Mouse (Mus musculus): ENCODE data around the gene Gm11011. TPM values are rescaled to one million over a fixed set of nuclear protein-coding genes. Genes with fewer than 3 reads are reported as not detected.
A peak's percentile ranks its signal among the peaks of the same experiment; 100 is the strongest.
"Not testable (repeated sequence)": the region's sequence is repeated elsewhere in the genome, so short reads cannot be mapped to it uniquely, and the experiment has no call there.

Gene Gm11011
- not detected in 2 replicates for polyA plus RNA-seq (2014; fragmentation: Nextera tagmentation; extraction: Ambion mirVana)

DNA sequence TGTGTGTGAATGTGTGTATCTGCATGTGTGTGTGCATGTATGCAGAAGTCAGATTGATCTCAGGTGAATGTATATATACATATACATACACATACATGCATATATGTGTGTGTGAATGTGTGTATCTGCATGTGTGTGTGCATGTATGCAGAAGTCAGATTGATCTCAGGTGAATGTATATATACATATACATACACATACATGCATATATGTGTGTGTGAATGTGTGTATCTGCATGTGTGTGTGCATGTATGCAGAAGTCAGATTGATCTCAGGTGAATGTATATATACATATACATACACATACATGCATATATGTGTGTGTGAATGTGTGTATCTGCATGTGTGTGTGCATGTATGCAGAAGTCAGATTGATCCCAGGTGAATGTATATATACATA lies at the start of gene Gm11011:
TSS of gene Gm11011 (minus strand) at position 101 of the 400 bp plus-strand sequence.
- not testable (repeated sequence) for DNase-seq (ENCODE audit: low spot score); H3K9ac ChIP-seq (ENCODE audit: low read length); H3K27ac ChIP-seq (replicated peaks; ENCODE audit: low read depth, low read length); H3K9me3 ChIP-seq (ENCODE audit: control insufficient read depth, low read length); H3K27me3 ChIP-seq (ENCODE audit: control insufficient read depth, insufficient read depth, low read length); ATAC-seq (ENCODE audit: insufficient number of reproducible peaks, low FRiP score, low TSS enrichment, low read depth); H3K4me3 ChIP-seq (ENCODE audit: low read depth, low read length); H3K4me2 ChIP-seq (ENCODE audit: low read depth, severe bottlenecking); H3K4me1 ChIP-seq (ENCODE audit: control insufficient read depth, insufficient read depth, low read length); H3K36me3 ChIP-seq (ENCODE audit: control insufficient read depth, insufficient read depth, low read length)

- Histone ChIP-seq H3K9ac (ENCODE audit: low read length) (no peak overlapping the region), H3K27ac (replicated peaks; ENCODE audit: low read depth, low read length) (no peak overlapping the region)
These were observed 48.9 kb upstream of the Gm11011 start for GRCm38 (mm10) chr2:169636414-169636813.

GRCm38 (mm10) chr2:169635428-169635827 lies 47.9 kb upstream of the Gm11011 start:
- no peaks in the 10 kb centered on the region for H3K36me3 ChIP-seq (ENCODE audit: control insufficient read depth, insufficient read depth, low read length)
- H3K27me3 ChIP-seq (ENCODE audit: control insufficient read depth, insufficient read depth, low read length): no peaks in the 10 kb centered on the region
- peak overlapping the region; percentile 79 for H3K4me3 ChIP-seq (ENCODE audit: low read depth, low read length)
- 23% methylated on average over 7 of the region's 7 CpGs for WGBS
- peak overlapping the region; percentile 94 for H3K4me2 ChIP-seq (ENCODE audit: low read depth, severe bottlenecking)
- H3K9me3 ChIP-seq (ENCODE audit: control insufficient read depth, low read length): no peaks in the 10 kb centered on the region
- peaks cover 24% of the 10 kb centered on the region for H3K4me1 ChIP-seq (ENCODE audit: control insufficient read depth, insufficient read depth, low read length)
- DNase-seq (ENCODE audit: low spot score) (no peak), ATAC-seq (ENCODE audit: insufficient number of reproducible peaks, low FRiP score, low TSS enrichment, low read depth) (no peak)
- peak overlapping the region; percentile 94; the same call in 1 of the 2 replicates for H3K9ac ChIP-seq (ENCODE audit: low read length)
- H3K27ac ChIP-seq (replicated peaks; ENCODE audit: low read depth, low read length): peak overlapping the region; percentile 0; the same call in 1 of the 2 replicates

More at GRCm38 (mm10) chr2:169636414-169636813, 48.9 kb upstream of the Gm11011 start:
- no peak for DNase-seq (ENCODE audit: low spot score)
- Histone ChIP-seq H3K4me1 (ENCODE audit: control insufficient read depth, insufficient read depth, low read length) (peaks cover 24% of the 10 kb centered on the region), H3K36me3 (ENCODE audit: control insufficient read depth, insufficient read depth, low read length) (no peaks in the 10 kb centered on the region), H3K27me3 (ENCODE audit: control insufficient read depth, insufficient read depth, low read length) (no peaks in the 10 kb centered on the region), H3K4me2 (ENCODE audit: low read depth, severe bottlenecking) (peak overlapping the region; percentile 94), H3K9me3 (ENCODE audit: control insufficient read depth, low read length) (no peaks in the 10 kb centered on the region), H3K4me3 (ENCODE audit: low read depth, low read length) (no peak overlapping the region)
- WGBS: 49% methylated on average over 4 of the region's 4 CpGs
- no peak for ATAC-seq (ENCODE audit: insufficient number of reproducible peaks, low FRiP score, low TSS enrichment, low read depth)

- 22% methylated on average over 17 of the region's 17 CpGs for WGBS
- H3K4me1 ChIP-seq (ENCODE audit: control insufficient read depth, insufficient read depth, low read length): peaks cover 24% of the 10 kb centered on the region
- peak overlapping the region; percentile 94 for H3K4me2 ChIP-seq (ENCODE audit: low read depth, severe bottlenecking)
- no peaks in the 10 kb centered on the region for H3K27me3 ChIP-seq (ENCODE audit: control insufficient read depth, insufficient read depth, low read length)
- H3K36me3 ChIP-seq (ENCODE audit: control insufficient read depth, insufficient read depth, low read length): no peaks in the 10 kb centered on the region
- H3K4me3 ChIP-seq (ENCODE audit: low read depth, low read length): peak overlapping the region; percentile 79
- ATAC-seq (ENCODE audit: insufficient number of reproducible peaks, low FRiP score, low TSS enrichment, low read depth) (no peak), DNase-seq (ENCODE audit: low spot score) (peak; percentile 39)
- H3K27ac ChIP-seq (replicated peaks; ENCODE audit: low read depth, low read length): peak overlapping the region; percentile 0; the same call in 1 of the 2 replicates
- H3K9me3 ChIP-seq (ENCODE audit: control insufficient read depth, low read length): no peaks in the 10 kb centered on the region
- H3K9ac ChIP-seq (ENCODE audit: low read length): peak overlapping the region; percentile 94
These were observed 47.3 kb upstream of the Gm11011 start for GRCm38 (mm10) chr2:169634619-169635382.

DNA sequence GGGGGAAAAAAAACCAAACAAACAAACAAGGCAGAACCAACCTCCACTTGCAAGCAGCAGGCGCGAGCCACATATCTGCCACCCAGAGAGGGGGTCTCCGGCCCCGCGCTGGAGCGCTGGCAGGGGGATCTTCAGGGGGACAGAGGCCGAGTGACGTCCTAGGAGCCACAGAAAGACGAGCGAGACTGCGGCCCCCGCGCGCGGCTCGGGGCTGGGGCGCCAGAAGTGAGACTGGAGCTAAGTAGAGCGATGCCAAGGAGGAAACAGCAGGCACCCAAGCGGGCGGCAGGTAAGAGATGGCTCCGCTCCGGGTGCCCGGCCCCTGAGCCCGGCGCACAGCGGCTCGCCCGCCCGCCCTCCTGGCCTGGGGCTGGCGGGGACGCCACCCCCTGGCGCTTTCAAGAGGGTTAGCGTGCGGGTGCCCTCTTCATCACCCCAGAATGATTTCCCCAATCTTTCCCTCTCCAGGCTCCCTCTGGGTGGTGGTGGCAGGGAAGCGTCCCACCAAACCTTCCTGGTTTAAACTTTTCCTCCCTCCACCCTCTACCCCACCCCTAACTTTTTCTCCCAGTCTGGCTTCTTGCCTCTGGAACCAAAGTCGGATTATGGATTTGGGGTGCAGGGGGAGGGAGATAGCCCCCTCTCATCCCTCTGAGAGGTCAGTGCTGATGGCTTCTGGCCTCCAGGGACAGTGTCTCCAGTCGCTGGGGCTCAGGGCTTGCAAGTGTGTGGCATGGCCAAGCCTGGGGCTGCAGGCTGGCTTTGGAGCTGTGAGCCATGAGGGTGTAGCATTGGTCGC lies 46.1 kb upstream of the Gm11011 start:
- peak overlapping the region; percentile 79 for H3K4me3 ChIP-seq (ENCODE audit: low read depth, low read length)

GRCm38 (mm10) chr2:169632338-169633151 lies 45.0 kb upstream of the Gm11011 start, which contains the start of gene Tshz2:
TSS of gene Tshz2 (plus strand) at chr2:169633013.
- peak within 1 kb of the TSS; percentile 79 for H3K4me3 ChIP-seq (ENCODE audit: low read depth, low read length)
- H3K27ac ChIP-seq (replicated peaks; ENCODE audit: low read depth, low read length): peak within 1 kb of the TSS; percentile 68; the same call in 1 of the 2 replicates
- H3K36me3 ChIP-seq (ENCODE audit: control insufficient read depth, insufficient read depth, low read length): no peaks in the 10 kb centered on the region
- peak within 1 kb of the TSS; percentile 94 for H3K9ac ChIP-seq (ENCODE audit: low read length)
- H3K4me2 ChIP-seq (ENCODE audit: low read depth, severe bottlenecking): peak within 1 kb of the TSS; percentile 94
- peak; percentile 75 for ATAC-seq (ENCODE audit: insufficient number of reproducible peaks, low FRiP score, low TSS enrichment, low read depth)
- H3K9me3 ChIP-seq (ENCODE audit: control insufficient read depth, low read length): no peaks in the 10 kb centered on the region
- H3K27me3 ChIP-seq (ENCODE audit: control insufficient read depth, insufficient read depth, low read length): no peaks in the 10 kb centered on the region
- DNase-seq (ENCODE audit: low spot score): peak; percentile 77
- WGBS: under 1% methylated on average over 22 of the region's 22 CpGs
- H3K4me1 ChIP-seq (ENCODE audit: control insufficient read depth, insufficient read depth, low read length): peaks cover 19% of the 10 kb centered on the region

More for the DNA sequence above, 46.1 kb upstream of the Gm11011 start:
- Histone ChIP-seq H3K36me3 (ENCODE audit: control insufficient read depth, insufficient read depth, low read length) (no peaks in the 10 kb centered on the region), H3K4me2 (ENCODE audit: low read depth, severe bottlenecking) (peak overlapping the region; percentile 94), H3K9ac (ENCODE audit: low read length) (peak overlapping the region; percentile 94), H3K27me3 (ENCODE audit: control insufficient read depth, insufficient read depth, low read length) (no peaks in the 10 kb centered on the region), H3K9me3 (ENCODE audit: control insufficient read depth, low read length) (no peaks in the 10 kb centered on the region), H3K27ac (replicated peaks; ENCODE audit: low read depth, low read length) (peak overlapping the region; percentile 68; the same call in 1 of the 2 replicates), H3K4me1 (ENCODE audit: control insufficient read depth, insufficient read depth, low read length) (peaks cover 24% of the 10 kb centered on the region)
- WGBS: under 1% methylated on average over 38 of the region's 38 CpGs
- DNase-seq (ENCODE audit: low spot score) (peak; percentile 60), ATAC-seq (ENCODE audit: insufficient number of reproducible peaks, low FRiP score, low TSS enrichment, low read depth) (peak; percentile 18; the same call in 1 of the 2 replicates)

GRCm38 (mm10) chr2:169630070-169630469 lies 42.5 kb upstream of the Gm11011 start:
- no peak overlapping the region for H3K4me2 ChIP-seq (ENCODE audit: low read depth, severe bottlenecking)
- H3K27ac ChIP-seq (replicated peaks; ENCODE audit: low read depth, low read length): no peak overlapping the region
- DNase-seq (ENCODE audit: low spot score) (no peak), ATAC-seq (ENCODE audit: insufficient number of reproducible peaks, low FRiP score, low TSS enrichment, low read depth) (no peak)
- no peak overlapping the region for H3K4me3 ChIP-seq (ENCODE audit: low read depth, low read length)
- no peaks in the 10 kb centered on the region for H3K9me3 ChIP-seq (ENCODE audit: control insufficient read depth, low read length)
- H3K27me3 ChIP-seq (ENCODE audit: control insufficient read depth, insufficient read depth, low read length): no peaks in the 10 kb centered on the region
- H3K36me3 ChIP-seq (ENCODE audit: control insufficient read depth, insufficient read depth, low read length): no peaks in the 10 kb centered on the region
- H3K9ac ChIP-seq (ENCODE audit: low read length): no peak overlapping the region
- WGBS: 78% methylated on average over 3 of the region's 3 CpGs
- peaks cover 12% of the 10 kb centered on the region; the same call in 1 of the 2 replicates for H3K4me1 ChIP-seq (ENCODE audit: control insufficient read depth, insufficient read depth, low read length)
